In the genomic region with DNA sequence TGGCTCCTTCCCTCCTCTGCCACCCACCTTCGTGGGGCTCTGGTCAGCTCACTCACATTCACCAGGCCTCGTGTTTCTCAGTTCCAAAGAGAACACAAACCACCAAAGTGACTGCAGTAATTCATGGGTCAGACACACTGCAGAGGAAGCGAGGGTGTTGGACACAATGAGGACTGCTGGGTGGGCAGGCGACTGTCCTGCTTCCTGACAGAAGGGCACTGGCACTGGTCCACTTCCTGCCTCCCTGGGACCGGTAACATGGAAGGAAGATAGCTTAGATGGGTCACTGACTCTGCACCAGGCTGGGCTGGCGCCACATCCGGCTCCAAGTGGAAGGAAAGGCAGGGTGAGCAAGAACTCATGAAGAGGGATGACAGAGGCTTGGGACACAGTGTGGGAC, we compare ENCODE assay signal across 10 mouse cellular contexts. TPM values are rescaled to one million over a fixed set of nuclear protein-coding genes. Genes with fewer than 3 reads are reported as not detected.
DNase-seq lines count a peak whose midpoint lies in the region; ATAC-seq and TF ChIP-seq lines count a peak whose summit lies in the region.
"Had no signal": no experiment of that assay in that cellular context is flagged by ENCODE, and none has a peak within 500 bp of the region (broad histone marks: within the 10 kb centered on the region; RNA-seq: fewer than 3 reads in every experiment).

No protein-coding gene starts in this region.

- no peak for ATAC-seq in intestine, postnatal 0 days
- no peak for ATAC-seq in intestine, embryonic 16.5 days
- ATAC-seq in lung, embryonic 16.5 days (ENCODE audit: low read depth) = peak; percentile 28

- H3K4me1 ChIP-seq in intestine, postnatal 0 days (replicated peaks; ENCODE audit: control insufficient read depth, insufficient read depth, low read length) = no peaks in the 10 kb centered on the region; the same call in 1 of the 2 replicates
- H3K4me1 ChIP-seq in intestine, embryonic 16.5 days (ENCODE audit: control insufficient read depth, insufficient read depth, low read length) = peaks cover 2% of the 10 kb centered on the region; the same call in 1 of the 2 replicates
- H3K4me1 ChIP-seq in lung, embryonic 16.5 days (replicated peaks; ENCODE audit: control insufficient read depth, insufficient read depth, low read length) = no peaks in the 10 kb centered on the region

- DNase-seq in adrenal gland, postnatal 14 days = peak; percentile 53
- DNase-seq in adrenal gland, postnatal 10 days = no peak
- peak; percentile 58 for DNase-seq in kidney, adult 9 months
- no peak for DNase-seq in layer of hippocampus, postnatal 14 days (ENCODE audit: low spot score in 2 of 2)
- DNase-seq in gastrocnemius, adult 8-10 months (ENCODE audit: low spot score in 2 of 2) = no peak

- no peak for TF ChIP-seq CTCF in intestine, postnatal 0 days (IDR thresholded peaks at IDR 0.05; ENCODE audit: low read depth)

- no peak overlapping the region for H3K4me3 ChIP-seq in intestine, postnatal 0 days (ENCODE audit: low read depth, low read length)
- H3K4me3 ChIP-seq in intestine, embryonic 16.5 days (ENCODE audit: low read length) = no peak overlapping the region
- H3K4me3 ChIP-seq in lung, embryonic 16.5 days (ENCODE audit: low read length) = no peak overlapping the region

- peak overlapping the region; percentile 16 for H3K27ac ChIP-seq in intestine, postnatal 0 days (ENCODE audit: low read depth, low read length)
- H3K27ac ChIP-seq in intestine, embryonic 16.5 days (ENCODE audit: low read length) = no peak overlapping the region
- peak overlapping the region; percentile 54 for H3K27ac ChIP-seq in lung, embryonic 16.5 days (ENCODE audit: low read length)
- H3K27ac ChIP-seq: liver, embryonic 14.5 days had no signal

- H3K36me3 ChIP-seq in intestine, postnatal 0 days (ENCODE audit: control insufficient read depth, insufficient read depth) = peaks cover 64% of the 10 kb centered on the region
- no peaks in the 10 kb centered on the region; the same call in 1 of the 2 replicates for H3K36me3 ChIP-seq in intestine, embryonic 16.5 days (ENCODE audit: control insufficient read depth, insufficient read depth, low read length)
- H3K36me3 ChIP-seq in lung, embryonic 16.5 days (ENCODE audit: control insufficient read depth, insufficient read depth, low read length) = peaks cover 13% of the 10 kb centered on the region

- H3K27me3 ChIP-seq in intestine, postnatal 0 days (replicated peaks; ENCODE audit: control insufficient read depth, insufficient read depth, low read length) = no peaks in the 10 kb centered on the region
- H3K27me3 ChIP-seq in intestine, embryonic 16.5 days (replicated peaks; ENCODE audit: control insufficient read depth, insufficient read depth, low read length) = no peaks in the 10 kb centered on the region
- no peaks in the 10 kb centered on the region for H3K27me3 ChIP-seq in lung, embryonic 16.5 days (ENCODE audit: control insufficient read depth, insufficient read depth, low read depth, low read length)

- no peaks in the 10 kb centered on the region for H3K9me3 ChIP-seq in intestine, postnatal 0 days (ENCODE audit: control insufficient read depth)
- no peaks in the 10 kb centered on the region for H3K9me3 ChIP-seq in intestine, embryonic 16.5 days (ENCODE audit: control insufficient read depth, low read length)
- no peaks in the 10 kb centered on the region for H3K9me3 ChIP-seq in lung, embryonic 16.5 days (ENCODE audit: control insufficient read depth, low read length)

- no peak overlapping the region for H3K4me2 ChIP-seq in intestine, postnatal 0 days (replicated peaks; ENCODE audit: low read depth)
- no peak overlapping the region for H3K4me2 ChIP-seq in intestine, embryonic 16.5 days (ENCODE audit: low read depth, low read length)
- H3K4me2 ChIP-seq in lung, embryonic 16.5 days (ENCODE audit: low read depth, low read length) = no peak overlapping the region

- no peak overlapping the region for H3K9ac ChIP-seq in intestine, postnatal 0 days (ENCODE audit: low read depth, low read length)
- no peak overlapping the region for H3K9ac ChIP-seq in intestine, embryonic 16.5 days (ENCODE audit: low read depth, low read length)
- H3K9ac ChIP-seq in lung, embryonic 16.5 days (ENCODE audit: low read length) = no peak overlapping the region
- H3K9ac ChIP-seq: liver, embryonic 14.5 days had no signal

- WGBS in intestine, postnatal 0 days = 67% methylated on average over 7 of the region's 7 CpGs
- 75% methylated on average over 7 of the region's 7 CpGs for WGBS in intestine, embryonic 16.5 days
- WGBS in lung, embryonic 16.5 days = 65% methylated on average over 7 of the region's 7 CpGs

RNA-seq across cellular contexts. Expression of a gene that starts 11.5 kb away (rescaled TPM):
- 255 and 290 TPM in 2 replicates for total RNA-seq in adrenal gland, postnatal 14 days (2021)
- total RNA-seq in adrenal gland, postnatal 10 days (2021) = 100 to 1,000 TPM; 271 to 292 TPM
- polyA plus RNA-seq in intestine, postnatal 0 days (2015; fragmentation: Nextera tagmentation; extraction: Ambion mirVana) = 637 and 641 TPM in 2 replicates
- polyA plus RNA-seq in intestine, embryonic 16.5 days (2015; fragmentation: Nextera tagmentation; extraction: Ambion mirVana) = 408 and 413 TPM in 2 replicates
- 581 and 600 TPM in 2 replicates for polyA plus RNA-seq in lung, embryonic 16.5 days (2015; fragmentation: Nextera tagmentation; extraction: Ambion mirVana)
- 100 to 1,000 TPM; 130 to 132 TPM for total RNA-seq in layer of hippocampus, postnatal 14 days (2021)
- total RNA-seq in gastrocnemius, adult 8-10 months (2022) = 10 to 100 TPM; 42.0 to 46.5 (median 45.9) TPM

RNA-seq across cellular contexts. Expression of a gene that starts 20.0 kb away (rescaled TPM):
- total RNA-seq in adrenal gland, postnatal 14 days (2021) = 61.8 and 61.9 TPM in 2 replicates
- 10 to 100 TPM; 55.5 to 60.0 TPM for total RNA-seq in adrenal gland, postnatal 10 days (2021)
- polyA plus RNA-seq in intestine, postnatal 0 days (2015; fragmentation: Nextera tagmentation; extraction: Ambion mirVana) = 41.0 and 43.6 TPM in 2 replicates
- 137 and 153 TPM in 2 replicates for polyA plus RNA-seq in intestine, embryonic 16.5 days (2015; fragmentation: Nextera tagmentation; extraction: Ambion mirVana)
- 141 and 152 TPM in 2 replicates for polyA plus RNA-seq in lung, embryonic 16.5 days (2015; fragmentation: Nextera tagmentation; extraction: Ambion mirVana)
- 10 to 100 TPM; 38.1 to 40.3 TPM for total RNA-seq in layer of hippocampus, postnatal 14 days (2021)
- total RNA-seq in gastrocnemius, adult 8-10 months (2022) = 10 to 100 TPM; 57.3 to 63.3 (median 62.0) TPM

RNA-seq across cellular contexts. Expression of a gene that starts 26.5 kb away (rescaled TPM):
- total RNA-seq in adrenal gland, postnatal 14 days (2021) = 2,357 and 2,456 TPM in 2 replicates
- total RNA-seq in adrenal gland, postnatal 10 days (2021) = 1,000 to 10,000 TPM; 2,122 to 2,491 TPM
- polyA plus RNA-seq in intestine, postnatal 0 days (2015; fragmentation: Nextera tagmentation; extraction: Ambion mirVana) = 931 and 943 TPM in 2 replicates
- polyA plus RNA-seq in intestine, embryonic 16.5 days (2015; fragmentation: Nextera tagmentation; extraction: Ambion mirVana) = 1,500 and 1,563 TPM in 2 replicates
- 2,256 and 2,274 TPM in 2 replicates for polyA plus RNA-seq in lung, embryonic 16.5 days (2015; fragmentation: Nextera tagmentation; extraction: Ambion mirVana)
- 100 to 1,000 TPM; 522 to 533 TPM for total RNA-seq in layer of hippocampus, postnatal 14 days (2021)
- 100 to 1,000 TPM in 3 of 4 experiments, 10 to 100 TPM in 1; 94.4 to 242 (median 133) TPM for total RNA-seq in gastrocnemius, adult 8-10 months (2022)
- total RNA-seq: monocyte, adult 5-6 weeks had no signal

Comparison
In these comparisons a context has a peak if more than half of its experiments do, and no peak if none do; other contexts are left out.
1. DNase-seq: peak in adrenal gland, postnatal 14 days (single experiment) and kidney, adult 9 months (single experiment); none in adrenal gland, postnatal 10 days (single experiment), layer of hippocampus, postnatal 14 days (0 of 2) and gastrocnemius, adult 8-10 months (0 of 2).